ENCODE assay signal across 36 mouse cellular contexts in the genomic region with DNA sequence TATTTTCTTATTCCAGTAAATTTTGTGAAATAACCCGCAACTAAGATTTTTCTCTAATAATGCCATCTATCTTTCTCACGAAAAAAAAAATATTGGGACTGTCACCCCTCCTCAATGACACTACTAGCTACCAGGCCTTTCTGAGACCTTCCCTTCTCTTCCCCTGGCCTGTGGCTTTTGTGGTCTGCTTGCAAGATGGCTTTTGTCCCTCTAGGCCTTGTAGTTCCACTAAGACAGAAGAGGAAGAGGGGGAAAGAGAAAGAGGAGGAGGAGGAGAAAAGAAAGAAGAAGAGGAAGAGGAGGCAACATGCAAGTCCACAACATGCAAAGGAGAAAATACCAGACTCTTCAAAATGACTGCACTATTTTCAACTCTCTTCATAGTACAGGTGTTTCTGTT.
"Had no signal": no experiment of that assay in that cellular context is flagged by ENCODE, and none has a peak within 500 bp of the region (broad histone marks: within the 10 kb centered on the region; RNA-seq: fewer than 3 reads in every experiment).

No protein-coding gene starts in this region.

- H3K4me2 ChIP-seq: heart, embryonic 11.5 days; heart, embryonic 12.5 days; heart, embryonic 13.5 days; heart, embryonic 15.5 days; hindbrain, embryonic 12.5 days; hindbrain, embryonic 13.5 days; hindbrain, embryonic 14.5 days; hindbrain, embryonic 15.5 days; intestine, embryonic 15.5 days; kidney, embryonic 15.5 days had no signal

- H3K4me3 ChIP-seq: heart, embryonic 10.5 days; heart, embryonic 12.5 days; heart, embryonic 13.5 days; heart, embryonic 15.5 days; hindbrain, embryonic 10.5 days; hindbrain, embryonic 12.5 days; hindbrain, embryonic 13.5 days; hindbrain, embryonic 15.5 days; intestine, embryonic 15.5 days; kidney, embryonic 15.5 days; layer of hippocampus, adult 2 months; left cerebral cortex, adult 2 months had no signal

- H3K9ac ChIP-seq: heart, embryonic 12.5 days; heart, embryonic 13.5 days; heart, embryonic 15.5 days; hindbrain, embryonic 12.5 days; hindbrain, embryonic 13.5 days; hindbrain, embryonic 14.5 days; hindbrain, embryonic 15.5 days; intestine, embryonic 15.5 days; kidney, embryonic 15.5 days had no signal

- H3K27me3 ChIP-seq: heart, embryonic 12.5 days; heart, embryonic 13.5 days; heart, embryonic 15.5 days; hindbrain, embryonic 12.5 days; hindbrain, embryonic 15.5 days; intestine, embryonic 15.5 days; kidney, embryonic 15.5 days had no signal

- ATAC-seq: hindbrain, embryonic 16.5 days; hindbrain, postnatal 0 days; inflammation-experienced regulatory T-cells, adult 6 months; intestine, embryonic 15.5 days; intestine, embryonic 16.5 days; intestine, postnatal 0 days had no signal

- DNase-seq: heart, postnatal 10 days; heart, postnatal 14 days; heart, postnatal 36 days; heart, postnatal 4 days; kidney, adult 11 months; kidney, adult 18-20 months; kidney, adult 2 months; kidney, adult 8-10 months; kidney, adult 9 months; kidney, postnatal 10 days; kidney, postnatal 14 days; kidney, postnatal 25 days; kidney, postnatal 36 days; kidney, postnatal 4 days; layer of hippocampus, adult 9-11 months; layer of hippocampus, postnatal 36 days had no signal

- H3K4me1 ChIP-seq: heart, embryonic 10.5 days; heart, embryonic 12.5 days; heart, embryonic 13.5 days; heart, embryonic 15.5 days; hindbrain, embryonic 10.5 days; hindbrain, embryonic 13.5 days; hindbrain, embryonic 15.5 days; intestine, embryonic 15.5 days had no signal

- H3K9me3 ChIP-seq: heart, embryonic 10.5 days; heart, embryonic 13.5 days; heart, embryonic 15.5 days; hindbrain, embryonic 10.5 days; hindbrain, embryonic 12.5 days; hindbrain, embryonic 13.5 days; hindbrain, embryonic 15.5 days; intestine, embryonic 15.5 days; kidney, embryonic 15.5 days had no signal

- H3K36me3 ChIP-seq: heart, embryonic 10.5 days; heart, embryonic 12.5 days; heart, embryonic 13.5 days; heart, embryonic 15.5 days; hindbrain, embryonic 10.5 days; hindbrain, embryonic 12.5 days; hindbrain, embryonic 13.5 days; hindbrain, embryonic 15.5 days; intestine, embryonic 15.5 days; kidney, embryonic 15.5 days had no signal

- H3K27ac ChIP-seq: heart, embryonic 10.5 days; heart, embryonic 13.5 days; heart, embryonic 15.5 days; hindbrain, embryonic 10.5 days; hindbrain, embryonic 12.5 days; hindbrain, embryonic 13.5 days; hindbrain, embryonic 14.5 days; hindbrain, embryonic 15.5 days; hindbrain, postnatal 0 days; intestine, embryonic 15.5 days; kidney, embryonic 15.5 days; kidney, postnatal 0 days; layer of hippocampus, adult 2 months; left cerebral cortex, adult 2 months had no signal
